Comparison of ENCODE assay signal across 9 mouse cellular contexts in the genomic region with DNA sequence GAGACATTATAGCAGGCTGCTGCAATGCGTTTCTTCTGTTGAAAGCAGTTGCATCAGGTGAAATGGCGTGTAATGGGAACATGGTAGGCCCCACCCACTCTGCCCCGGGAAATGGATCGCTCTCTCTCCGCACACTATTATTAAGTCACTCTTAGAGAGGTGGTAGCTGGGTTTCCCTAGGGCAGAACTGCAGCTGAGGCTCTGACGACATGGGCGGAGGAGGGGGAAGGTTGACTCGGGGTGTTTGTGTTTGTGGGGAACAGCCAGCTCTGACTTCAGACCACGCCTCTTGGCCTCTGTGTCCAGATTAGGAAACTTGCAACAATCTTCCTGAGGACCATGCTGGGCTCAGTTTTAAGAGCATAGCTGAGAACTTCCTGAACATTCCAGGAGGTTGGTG. TPM values are rescaled to one million over a fixed set of nuclear protein-coding genes. Genes with fewer than 3 reads are reported as not detected.
DNase-seq lines count a peak whose midpoint lies in the region; ATAC-seq lines count a peak whose summit lies in the region.
"Had no signal": no experiment of that assay in that cellular context is flagged by ENCODE, and none has a peak within 500 bp of the region (broad histone marks: within the 10 kb centered on the region; RNA-seq: fewer than 3 reads in every experiment).

No protein-coding gene starts in this region.

- intact Hi-C loops in left cerebral cortex, postnatal 25 days (cut with DNase I): no loop called here

- peak; percentile 82 for ATAC-seq in granulocyte monocyte progenitor cell, adult 5-6 weeks (replicated peaks; ENCODE audit: poor library complexity, severe bottlenecking)
- ATAC-seq: midbrain, embryonic 15.5 days had no signal

- DNase-seq in urinary bladder, adult 18-20 months (ENCODE audit: low spot score in 2 of 2): peak; percentile 21 to 71
- DNase-seq in urinary bladder, postnatal 4 days (ENCODE audit: low spot score in 2 of 2): no peak
- peak; percentile 91 to 95 for DNase-seq in lung, adult 18-20 months
- no peak for DNase-seq in left cerebral cortex, postnatal 25 days (ENCODE audit: low spot score in 2 of 2)
- no peak for DNase-seq in right cerebral cortex, postnatal 4 days
- no peak for DNase-seq in cerebellum, adult 11-12 months
- DNase-seq: embryo, embryonic 11 days had no signal

RNA-seq across cellular contexts. Expression of a gene that starts 32.8 kb away (rescaled TPM):
- 2.5 and 4.8 TPM in 2 replicates for total RNA-seq in granulocyte monocyte progenitor cell, adult 5-6 weeks (2014; fragmentation: Nextera tagmentation)
- not detected in 2 replicates for total RNA-seq in granulocyte monocyte progenitor cell, adult 5-6 weeks (2017)
- total RNA-seq in left cerebral cortex, postnatal 25 days (2021): under 1 TPM in 1 of 2 experiments, not detected in 1; 0.96 TPM

RNA-seq across cellular contexts. Expression of a gene that starts 36.0 kb away (rescaled TPM):
- 37.5 and 41.7 TPM in 2 replicates for total RNA-seq in granulocyte monocyte progenitor cell, adult 5-6 weeks (2014; fragmentation: Nextera tagmentation)
- total RNA-seq in granulocyte monocyte progenitor cell, adult 5-6 weeks (2017): 41.3 and 55.9 TPM in 2 replicates
- 1 to 10 TPM; 5.9 to 6.8 TPM for total RNA-seq in left cerebral cortex, postnatal 25 days (2021)

RNA-seq across cellular contexts. Expression of a gene that starts 53.3 kb away (rescaled TPM):
- 5.6 and 6.5 TPM in 2 replicates for total RNA-seq in granulocyte monocyte progenitor cell, adult 5-6 weeks (2014; fragmentation: Nextera tagmentation)
- 1.1 TPM in 1 of 2 replicates, not detected in the other for total RNA-seq in granulocyte monocyte progenitor cell, adult 5-6 weeks (2017)
- 1 to 10 TPM; 2.2 to 3.5 TPM for total RNA-seq in left cerebral cortex, postnatal 25 days (2021)

Comparison
In these comparisons a context has a peak if more than half of its experiments do, and no peak if none do; other contexts are left out.
1. DNase-seq: peak in urinary bladder, adult 18-20 months (2 of 2) and lung, adult 18-20 months (2 of 2); none in urinary bladder, postnatal 4 days (0 of 2), left cerebral cortex, postnatal 25 days (0 of 2), right cerebral cortex, postnatal 4 days (single experiment) and cerebellum, adult 11-12 months (single experiment).
2. RNA of a gene that starts 36.0 kb away (total RNA-seq): 37.5 to 55.9 TPM in granulocyte monocyte progenitor cell, adult 5-6 weeks; 5.9 to 6.8 TPM in left cerebral cortex, postnatal 25 days; every median in the first group is over 4 times any median in the second.